Mouse (Mus musculus): Measurements from ENCODE around the gene Gucy2d. TPM values are rescaled to one million over a fixed set of nuclear protein-coding genes. Genes with fewer than 3 reads are reported as not detected.

Gene Gucy2d
- polyA plus RNA-seq, 2 experiments = not detected

DNA sequence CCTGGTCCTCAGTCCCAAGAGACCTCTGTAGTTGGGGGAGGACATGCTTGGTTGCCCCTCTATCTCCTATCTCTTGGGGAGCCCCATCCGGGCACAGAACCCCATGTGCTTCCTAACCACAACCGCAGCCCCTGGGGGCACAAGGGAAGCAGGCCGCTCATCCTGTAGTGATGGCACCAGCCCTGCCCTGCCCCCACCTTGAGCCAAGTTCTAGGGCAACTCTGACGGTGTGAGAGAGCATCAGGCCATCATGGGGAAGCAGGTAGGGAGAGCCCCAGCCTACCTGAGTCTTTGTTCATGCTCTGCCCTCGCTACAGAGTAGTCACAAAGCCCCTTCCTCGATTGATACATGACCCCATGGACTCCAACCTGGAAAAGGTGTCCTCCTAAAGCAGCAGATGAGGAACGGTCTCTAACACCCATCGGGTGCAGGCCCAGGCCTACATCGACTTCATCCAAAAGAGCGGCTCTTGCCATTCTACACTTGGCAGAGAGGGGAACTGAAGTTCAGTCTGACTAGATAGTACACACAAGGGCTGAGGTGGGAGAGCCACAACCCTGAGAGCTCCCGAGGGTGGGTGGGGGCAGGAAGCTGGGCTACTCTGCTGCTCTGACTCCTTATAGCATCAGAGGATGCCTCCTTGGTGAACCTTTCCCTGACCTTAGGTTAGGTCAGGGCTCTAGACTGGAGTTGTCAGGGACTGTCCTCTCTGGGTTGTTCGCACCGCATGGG, 48.3 kb downstream of the Gucy2d start:
- H3K27me3 ChIP-seq (ENCODE audit: control insufficient read depth, insufficient read depth, low read length) = no peaks in the 10 kb centered on the region
- no peak overlapping the region for H3K4me3 ChIP-seq (replicated peaks; ENCODE audit: low read length)
- TF ChIP-seq POLR2A (IDR thresholded peaks at IDR 0.05; ENCODE audit: borderline replicate concordance, extremely low read depth, insufficient read depth, insufficient read length) = no peak
- H3K9me3 ChIP-seq (ENCODE audit: control insufficient read depth, low read length) = no peaks in the 10 kb centered on the region
- H3K36me3 ChIP-seq (ENCODE audit: control insufficient read depth, insufficient read depth, low read length) = no peaks in the 10 kb centered on the region
- ATAC-seq (ENCODE audit: low FRiP score, low read depth) (no peak), DNase-seq (ENCODE audit: low spot score) (no peak)
- no peak overlapping the region for H3K27ac ChIP-seq (replicated peaks; ENCODE audit: low read depth, low read length)
- peaks cover 8% of the 10 kb centered on the region; the same call in 1 of the 2 replicates for H3K4me1 ChIP-seq (ENCODE audit: control insufficient read depth, insufficient read depth, low read length)
- no peak overlapping the region for H3K9ac ChIP-seq (ENCODE audit: low read depth, low read length, severe bottlenecking)
- H3K4me2 ChIP-seq (replicated peaks; ENCODE audit: low read depth, low read length, severe bottlenecking) = no peak overlapping the region; the same call in 1 of the 2 replicates
- WGBS = 92% methylated on average over 13 of the region's 13 CpGs

DNA sequence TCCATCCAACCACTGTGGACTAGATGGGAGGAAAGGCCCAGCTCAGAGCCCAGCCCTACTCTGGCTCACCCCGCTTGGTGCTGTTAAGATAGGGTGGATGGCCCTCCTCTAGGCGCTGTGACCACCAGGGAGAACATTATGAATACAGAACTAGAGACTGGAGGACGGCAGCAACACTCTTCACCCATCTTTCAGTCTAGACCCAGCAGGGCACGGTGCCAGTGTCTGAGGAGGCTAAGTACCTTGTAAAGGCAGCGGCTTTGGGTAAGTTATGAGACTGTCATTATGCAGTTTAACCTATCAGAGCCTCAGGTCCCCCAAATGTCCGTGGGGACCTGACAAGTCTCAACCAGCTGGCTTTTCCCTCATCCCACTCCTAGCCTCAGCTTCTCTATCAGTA, 48.9 kb downstream of the Gucy2d start, which contains the start of gene Lrrc32:
Lrrc32 (plus strand) TSS at position 153 of the 400 bp plus-strand sequence.
- no peaks in the 10 kb centered on the region for H3K9me3 ChIP-seq (ENCODE audit: control insufficient read depth, low read length)
- H3K27me3 ChIP-seq (ENCODE audit: control insufficient read depth, insufficient read depth, low read length) = no peaks in the 10 kb centered on the region
- ATAC-seq (ENCODE audit: low FRiP score, low read depth) (no peak), DNase-seq (ENCODE audit: low spot score) (no peak)
- peak within 1 kb of the TSS; percentile 86 for H3K4me2 ChIP-seq (replicated peaks; ENCODE audit: low read depth, low read length, severe bottlenecking)
- peaks cover 8% of the 10 kb centered on the region; the same call in 1 of the 2 replicates for H3K4me1 ChIP-seq (ENCODE audit: control insufficient read depth, insufficient read depth, low read length)
- peak within 1 kb of the TSS; percentile 63 for H3K9ac ChIP-seq (ENCODE audit: low read depth, low read length, severe bottlenecking)
- H3K36me3 ChIP-seq (ENCODE audit: control insufficient read depth, insufficient read depth, low read length) = no peaks in the 10 kb centered on the region
- H3K4me3 ChIP-seq (replicated peaks; ENCODE audit: low read length) = peak within 1 kb of the TSS; percentile 52
- H3K27ac ChIP-seq (replicated peaks; ENCODE audit: low read depth, low read length) = no peak within 1 kb of the TSS
- no peak for TF ChIP-seq POLR2A (IDR thresholded peaks at IDR 0.05; ENCODE audit: borderline replicate concordance, extremely low read depth, insufficient read depth, insufficient read length)
- WGBS = 44% methylated on average over 6 of the region's 6 CpGs

DNA sequence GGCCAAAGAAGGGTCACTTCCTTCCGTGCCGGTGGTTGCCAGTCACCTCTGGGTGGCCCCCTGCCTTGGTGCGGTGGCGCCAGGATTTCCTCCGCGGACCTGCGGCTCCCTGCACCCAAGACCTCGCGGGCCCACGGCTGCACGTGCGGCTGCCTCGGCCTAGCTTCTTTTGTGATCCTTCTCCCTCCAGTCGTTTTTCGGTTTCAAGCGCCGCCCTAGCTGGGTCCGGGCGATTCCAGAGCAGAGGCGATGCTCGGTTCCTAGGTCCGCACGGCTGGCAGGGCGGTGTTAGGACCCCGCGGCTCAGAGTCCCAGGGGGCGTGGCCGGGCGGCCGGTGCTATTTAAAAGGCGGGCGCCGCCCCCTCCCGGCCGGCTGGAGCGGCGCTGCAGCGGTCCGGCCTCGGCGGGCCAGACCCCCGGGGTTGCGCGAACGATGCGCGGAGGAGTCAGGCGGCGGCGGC, 49.4 kb downstream of the Gucy2d start:
- ATAC-seq (ENCODE audit: low FRiP score, low read depth) (peak; percentile 89), DNase-seq (ENCODE audit: low spot score) (peak; percentile 73)
- H3K9me3 ChIP-seq (ENCODE audit: control insufficient read depth, low read length) = no peaks in the 10 kb centered on the region
- peaks cover 8% of the 10 kb centered on the region; the same call in 1 of the 2 replicates for H3K4me1 ChIP-seq (ENCODE audit: control insufficient read depth, insufficient read depth, low read length)
- H3K27me3 ChIP-seq (ENCODE audit: control insufficient read depth, insufficient read depth, low read length) = no peaks in the 10 kb centered on the region
- no peaks in the 10 kb centered on the region for H3K36me3 ChIP-seq (ENCODE audit: control insufficient read depth, insufficient read depth, low read length)
- under 1% methylated on average over 44 of the region's 50 CpGs for WGBS
- peak overlapping the region; percentile 86 for H3K4me2 ChIP-seq (replicated peaks; ENCODE audit: low read depth, low read length, severe bottlenecking)
- no peak overlapping the region for H3K27ac ChIP-seq (replicated peaks; ENCODE audit: low read depth, low read length)
- H3K4me3 ChIP-seq (replicated peaks; ENCODE audit: low read length) = peak overlapping the region; percentile 52
- peak overlapping the region; percentile 63 for H3K9ac ChIP-seq (ENCODE audit: low read depth, low read length, severe bottlenecking)
- no peak for TF ChIP-seq POLR2A (IDR thresholded peaks at IDR 0.05; ENCODE audit: borderline replicate concordance, extremely low read depth, insufficient read depth, insufficient read length)

- 53% methylated on average over 4 of the region's 4 CpGs for WGBS
- TF ChIP-seq POLR2A (IDR thresholded peaks at IDR 0.05; ENCODE audit: borderline replicate concordance, extremely low read depth, insufficient read depth, insufficient read length) = no peak
- Histone ChIP-seq H3K4me2 (replicated peaks; ENCODE audit: low read depth, low read length, severe bottlenecking) (peak overlapping the region; percentile 86), H3K9ac (ENCODE audit: low read depth, low read length, severe bottlenecking) (peak overlapping the region; percentile 63; the same call in 1 of the 2 replicates), H3K4me3 (replicated peaks; ENCODE audit: low read length) (peak overlapping the region; percentile 52), H3K4me1 (ENCODE audit: control insufficient read depth, insufficient read depth, low read length) (peaks cover 8% of the 10 kb centered on the region; the same call in 1 of the 2 replicates), H3K36me3 (ENCODE audit: control insufficient read depth, insufficient read depth, low read length) (no peaks in the 10 kb centered on the region), H3K27me3 (ENCODE audit: control insufficient read depth, insufficient read depth, low read length) (no peaks in the 10 kb centered on the region), H3K9me3 (ENCODE audit: control insufficient read depth, low read length) (no peaks in the 10 kb centered on the region), H3K27ac (replicated peaks; ENCODE audit: low read depth, low read length) (no peak overlapping the region)
- no peak for DNase-seq (ENCODE audit: low spot score)
- no peak for ATAC-seq (ENCODE audit: low FRiP score, low read depth)
These were observed 50.1 kb downstream of the Gucy2d start for GRCm38 (mm10) chr7:98490328-98490727.

DNA sequence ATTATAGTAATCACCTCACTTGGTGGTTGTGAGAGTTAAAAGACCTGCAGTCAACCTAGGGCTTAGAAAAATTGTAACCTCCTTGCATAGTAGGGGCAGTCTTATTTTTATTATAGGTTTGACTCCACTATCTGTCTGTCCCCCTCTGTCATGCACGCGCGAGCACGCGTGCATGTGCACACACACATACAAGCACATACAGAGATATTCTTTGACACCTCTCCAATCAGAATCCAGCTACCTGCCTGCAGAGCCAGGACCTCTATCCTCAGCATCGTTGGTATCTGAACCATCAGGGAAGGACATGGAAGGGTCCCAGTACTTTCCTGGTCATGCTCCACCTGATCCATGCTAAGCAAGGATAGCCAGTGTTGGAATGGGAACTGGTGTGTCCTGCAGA, 50.7 kb downstream of the Gucy2d start:
- H3K4me3 ChIP-seq (replicated peaks; ENCODE audit: low read length) = peak overlapping the region; percentile 52; the same call in 1 of the 2 replicates
- no peak overlapping the region for H3K9ac ChIP-seq (ENCODE audit: low read depth, low read length, severe bottlenecking)
- no peak for ATAC-seq (ENCODE audit: low FRiP score, low read depth)
- 94% methylated on average over 6 of the region's 6 CpGs for WGBS
- H3K4me1 ChIP-seq (ENCODE audit: control insufficient read depth, insufficient read depth, low read length) = peaks cover 8% of the 10 kb centered on the region; the same call in 1 of the 2 replicates
- no peaks in the 10 kb centered on the region for H3K36me3 ChIP-seq (ENCODE audit: control insufficient read depth, insufficient read depth, low read length)
- peak overlapping the region; percentile 86 for H3K4me2 ChIP-seq (replicated peaks; ENCODE audit: low read depth, low read length, severe bottlenecking)
- TF ChIP-seq POLR2A (IDR thresholded peaks at IDR 0.05; ENCODE audit: borderline replicate concordance, extremely low read depth, insufficient read depth, insufficient read length) = no peak
- no peak overlapping the region for H3K27ac ChIP-seq (replicated peaks; ENCODE audit: low read depth, low read length)
- no peak for DNase-seq (ENCODE audit: low spot score)
- H3K27me3 ChIP-seq (ENCODE audit: control insufficient read depth, insufficient read depth, low read length) = no peaks in the 10 kb centered on the region
- no peaks in the 10 kb centered on the region for H3K9me3 ChIP-seq (ENCODE audit: control insufficient read depth, low read length)
